Mouse (Mus musculus) heart, postnatal 0 days (tissue): Measurements from ENCODE around the gene Tle6. TPM values are rescaled to one million over a fixed set of nuclear protein-coding genes. Genes with fewer than 3 reads are reported as not detected.
A peak's percentile ranks its signal among the peaks of the same experiment; 100 is the strongest.

ENCODE experiments used
- ATAC-seq: fragments of 200-750 bp; cut with Nextera tagmentation; 2 replicates; pipeline ENCODE4 v1.8.0; 2017; ENCODE audit warnings: low read depth, moderate number of reproducible peaks, moderate library complexity; ENCODE audit not compliant: insufficient read depth
- DNase-seq: peaks from one replicate; pipeline ENCODE4 v3.0.0-alpha.2; 2016; ENCODE audit warnings: low spot score
- H3K27ac ChIP-seq: fragments of 300-500 bp; sonication (generic); 2 replicates; pipeline ENCODE4 v1.5.1; 2014; ENCODE audit warnings: low read depth, mild to moderate bottlenecking
- H3K27me3 ChIP-seq: fragments of 300-500 bp; sonication (generic); 2 replicates; pipeline ENCODE4 v1.6.1; 2014; ENCODE audit warnings: low read length, mixed read lengths; ENCODE audit not compliant: control insufficient read depth, insufficient read depth
- H3K36me3 ChIP-seq: fragments of 300-500 bp; sonication (generic); replicated peaks from 2 replicates; pipeline ENCODE4 v1.6.1; 2014; ENCODE audit warnings: low read length, mixed read lengths; ENCODE audit not compliant: control insufficient read depth, insufficient read depth
- H3K4me1 ChIP-seq: fragments of 300-500 bp; sonication (generic); 2 replicates; pipeline ENCODE4 v1.6.1; 2014; ENCODE audit warnings: antibody characterized with exemption; ENCODE audit not compliant: control insufficient read depth, insufficient read depth
- H3K4me2 ChIP-seq: fragments of 300-500 bp; sonication (generic); 2 replicates; pipeline ENCODE4 v1.6.1; 2014; ENCODE audit warnings: low read depth, mild to moderate bottlenecking, low read length, moderate library complexity
- H3K4me3 ChIP-seq: fragments of 300-500 bp; sonication (generic); 2 replicates; pipeline ENCODE4 v1.5.1; 2014; ENCODE audit warnings: low read depth, low read length
- H3K9ac ChIP-seq: fragments of 300-500 bp; sonication (generic); replicated peaks from 2 replicates; pipeline ENCODE4 v1.6.1; 2014; ENCODE audit warnings: low read depth, low read length, mixed read lengths
- H3K9me3 ChIP-seq: fragments of 300-500 bp; sonication (generic); replicated peaks from 2 replicates; pipeline ENCODE4 v1.6.1; 2016; ENCODE audit warnings: low read length; ENCODE audit not compliant: control insufficient read depth
- CTCF ChIP-seq: IDR thresholded peaks from 2 replicates; pipeline ENCODE4 v1.5.1; 2016; ENCODE audit warnings: antibody characterized with exemption, control low read depth, low read depth
- EP300 ChIP-seq: IDR thresholded peaks from 2 replicates; pipeline ENCODE4 v1.6.1; 2016; ENCODE audit warnings: antibody characterized with exemption, low read depth
- WGBS: fragments of 180-500 bp; shearing (Covaris S2); extraction: QIAGEN DNeasy Blood & Tissue Kit; methylation state at CpG from one replicate; pipeline ENCODE4 v1.1.7; 2014; 5-methylcytosine and 5-hydroxymethylcytosine counted together
- polyA plus RNA-seq: library from polyadenylated mRNA; unstranded; fragments of >200 nt; fragmentation: Nextera tagmentation; extraction: Ambion mirVana; gene quantifications from 2 replicates; pipeline ENCODE4 v1.2.1, GENCODE M21; 2015
- total RNA-seq: library from RNA; depleted of rRNA; stranded (reverse); fragments of >200 nt; gene quantifications from 2 replicates; pipeline ENCODE4 v1.2.3, GENCODE M21; 2014; ENCODE audit warnings: low replicate concordance

The Tle6 gene
- total and polyA plus RNA-seq, 2 experiments from 2014 or later, result 18.6 to 19.3 TPM

DNA sequence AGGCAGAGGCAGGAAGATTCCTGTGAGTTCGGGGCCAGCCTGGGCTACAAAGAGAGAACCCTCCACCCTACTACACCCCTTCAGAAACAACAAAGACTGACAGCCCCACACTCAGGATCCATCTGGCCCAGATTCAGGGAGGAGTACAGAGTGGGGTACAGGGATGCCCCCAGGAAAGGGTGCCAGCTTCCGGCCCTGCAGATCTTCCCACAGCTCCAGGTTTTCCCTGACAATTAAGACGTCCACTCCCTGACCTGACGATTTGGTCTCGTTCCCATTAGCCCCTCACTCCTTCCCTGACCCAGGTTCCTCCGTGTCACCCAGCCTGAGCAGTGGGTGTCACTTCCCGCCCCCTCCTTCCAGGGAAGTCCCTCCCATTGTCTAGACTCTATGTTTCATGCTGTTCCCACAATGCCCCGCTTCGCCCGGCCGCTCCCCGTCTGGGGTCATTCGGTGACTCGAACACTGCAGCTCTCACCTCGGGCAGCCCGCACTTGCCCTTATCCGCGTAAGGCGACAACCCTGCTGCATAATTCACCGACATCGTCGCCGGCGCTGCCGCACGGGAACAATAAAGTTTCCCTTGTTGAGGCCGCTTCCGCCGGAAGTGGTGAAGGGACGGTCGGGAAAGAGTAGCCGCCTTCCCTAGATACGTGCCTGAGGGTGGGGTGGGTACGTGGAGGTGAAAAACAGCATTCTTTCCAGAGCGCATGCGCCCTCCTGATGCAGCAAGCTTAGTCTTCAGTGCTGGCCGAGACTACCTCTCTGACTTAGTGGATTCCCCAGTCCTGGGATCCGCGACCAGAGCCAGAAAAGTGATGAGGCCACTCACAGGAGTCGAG lies 26.3 kb upstream of the Tle6 start, which contains the start of gene Sirt6:
Gene Sirt6 (minus strand): TSS at position 804 of the 842 bp plus-strand sequence.
- ATAC-seq, result peak; percentile 91
- Histone ChIP-seq H3K4me1 (peaks cover 11% of the 10 kb centered on the region; the same call in 1 of the 2 replicates), H3K9me3 (no peaks in the 10 kb centered on the region), H3K27me3 (no peaks in the 10 kb centered on the region), H3K4me2 (peak within 1 kb of the TSS; percentile 81), H3K36me3 (peaks cover 4% of the 10 kb centered on the region; the same call in 1 of the 2 replicates), H3K27ac (peak within 1 kb of the TSS; percentile 88), H3K4me3 (peak within 1 kb of the TSS; percentile 70), H3K9ac (peak within 1 kb of the TSS; percentile 82)
- peak; percentile 90; the same call in 1 of the 2 replicates for TF ChIP-seq EP300
- TF ChIP-seq CTCF, result no peak
- peak; percentile 96 for DNase-seq
- 5% methylated on average over 40 of the region's 40 CpGs for WGBS

DNA sequence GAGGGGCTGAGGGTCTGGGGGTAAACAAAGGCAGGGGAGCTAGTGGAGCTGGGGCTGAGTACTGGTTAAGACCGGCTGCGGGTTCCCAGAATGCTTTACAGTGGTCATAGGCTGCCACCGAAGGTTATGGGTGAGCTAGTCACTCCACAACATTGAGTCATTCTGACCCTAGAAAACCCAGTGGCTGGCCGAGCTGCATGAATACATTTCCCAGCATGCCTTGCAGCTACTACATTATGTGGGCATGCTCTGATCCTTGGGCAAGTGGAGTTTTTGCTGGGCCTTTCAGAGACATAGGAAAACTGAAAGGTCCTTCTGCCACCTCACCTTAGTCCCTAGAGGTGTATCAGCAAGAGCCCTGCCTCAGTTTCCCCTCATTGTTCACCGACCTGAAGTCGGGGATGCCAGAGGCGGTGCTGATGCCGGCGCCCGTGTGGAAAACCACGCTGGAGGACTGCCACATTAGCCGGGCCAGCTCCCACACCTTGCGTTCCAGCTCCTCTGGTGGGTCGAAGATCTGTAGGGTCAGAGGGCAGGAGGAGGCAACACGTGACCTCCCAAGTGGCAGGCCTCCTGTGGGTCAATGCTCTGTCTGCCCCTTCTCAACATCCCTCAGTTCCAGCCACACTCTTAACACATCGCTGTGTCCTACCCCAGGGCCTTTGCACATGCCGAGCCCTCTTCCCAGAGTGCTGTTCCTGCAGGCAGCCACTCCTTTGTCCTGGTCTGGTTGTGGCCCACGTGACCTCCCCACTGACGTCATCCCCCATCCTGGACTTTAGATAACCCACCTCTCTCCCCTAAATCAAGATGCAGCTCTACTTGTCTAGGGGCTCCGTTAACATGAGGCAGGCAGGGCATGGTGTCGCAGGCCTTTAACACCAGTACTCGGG lies 25.5 kb upstream of the Tle6 start:
- no peak for TF ChIP-seq EP300
- no peak for TF ChIP-seq CTCF
- H3K4me1 ChIP-seq, result peaks cover 11% of the 10 kb centered on the region; the same call in 1 of the 2 replicates
- no peaks in the 10 kb centered on the region for H3K9me3 ChIP-seq
- peak overlapping the region; percentile 82 for H3K9ac ChIP-seq
- peaks cover 11% of the 10 kb centered on the region; the same call in 1 of the 2 replicates for H3K36me3 ChIP-seq
- H3K27me3 ChIP-seq, result no peaks in the 10 kb centered on the region
- WGBS, result 82% methylated on average over 22 of the region's 22 CpGs
- peak overlapping the region; percentile 81 for H3K4me2 ChIP-seq
- DNase-seq (no peak), ATAC-seq (no peak)
- H3K27ac ChIP-seq, result peak overlapping the region; percentile 88
- H3K4me3 ChIP-seq, result peak overlapping the region; percentile 70

DNA sequence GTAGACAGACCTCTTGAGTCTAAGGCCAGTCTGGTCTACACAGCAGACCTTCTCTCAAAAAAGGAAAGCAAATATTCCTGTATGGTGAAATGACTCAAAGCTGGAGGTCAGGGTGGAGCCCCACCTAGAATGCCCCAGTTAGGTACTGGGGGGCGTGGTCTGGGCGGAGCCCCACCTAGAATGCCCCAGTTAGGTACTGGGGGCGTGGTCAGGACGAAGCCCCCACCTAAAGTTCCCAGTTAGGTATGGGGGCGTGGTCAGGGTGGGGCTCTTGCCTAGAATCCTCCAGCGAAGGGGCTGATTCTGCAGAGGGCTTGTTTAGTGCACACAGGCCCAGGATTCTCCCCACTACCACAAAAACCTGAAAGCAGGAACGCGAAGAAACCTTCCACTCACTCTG lies 22.6 kb upstream of the Tle6 start:
- H3K4me3 ChIP-seq, result no peak overlapping the region
- H3K27me3 ChIP-seq, result no peaks in the 10 kb centered on the region
- H3K36me3 ChIP-seq, result peaks cover 11% of the 10 kb centered on the region; the same call in 1 of the 2 replicates
- no peak overlapping the region for H3K4me2 ChIP-seq
- H3K9ac ChIP-seq, result no peak overlapping the region
- no peak for ATAC-seq
- 57% methylated on average over 8 of the region's 8 CpGs for whole genome bisulfite sequencing
- DNase-seq, result no peak
- no peaks in the 10 kb centered on the region for H3K9me3 ChIP-seq
- H3K4me1 ChIP-seq, result peaks cover 11% of the 10 kb centered on the region; the same call in 1 of the 2 replicates
- TF ChIP-seq CTCF (no peak), EP300 (no peak)
- no peak overlapping the region for H3K27ac ChIP-seq

DNA sequence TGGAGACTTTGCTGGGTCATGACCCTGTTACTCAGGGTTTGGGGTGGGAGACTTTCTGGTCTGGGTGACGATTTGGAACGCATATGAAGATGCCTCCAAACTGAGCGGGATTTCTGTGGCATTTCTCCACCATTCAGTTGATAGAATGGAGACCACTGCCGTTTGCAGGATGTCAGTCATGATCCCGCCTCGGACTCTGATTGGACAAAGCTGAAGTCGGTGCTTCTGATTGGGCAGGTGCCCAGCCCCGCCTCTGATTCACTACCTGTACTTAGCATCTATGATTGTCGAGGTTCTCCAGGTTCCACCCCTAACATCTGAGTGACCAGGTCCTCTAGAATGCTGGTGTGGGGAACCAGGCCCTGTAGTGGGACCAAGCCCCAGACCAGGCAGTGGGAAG lies 19.9 kb upstream of the Tle6 start:
- no peak overlapping the region for H3K27ac ChIP-seq
- H3K4me1 ChIP-seq, result no peaks in the 10 kb centered on the region
- H3K36me3 ChIP-seq, result peaks cover 11% of the 10 kb centered on the region; the same call in 1 of the 2 replicates
- H3K4me3 ChIP-seq, result no peak overlapping the region
- TF ChIP-seq CTCF (no peak), EP300 (no peak)
- ATAC-seq, result no peak
- H3K9ac ChIP-seq, result no peak overlapping the region
- WGBS, result 57% methylated on average over 9 of the region's 9 CpGs
- no peaks in the 10 kb centered on the region for H3K9me3 ChIP-seq
- no peak for DNase-seq
- no peaks in the 10 kb centered on the region for H3K27me3 ChIP-seq
- no peak overlapping the region for H3K4me2 ChIP-seq

DNA sequence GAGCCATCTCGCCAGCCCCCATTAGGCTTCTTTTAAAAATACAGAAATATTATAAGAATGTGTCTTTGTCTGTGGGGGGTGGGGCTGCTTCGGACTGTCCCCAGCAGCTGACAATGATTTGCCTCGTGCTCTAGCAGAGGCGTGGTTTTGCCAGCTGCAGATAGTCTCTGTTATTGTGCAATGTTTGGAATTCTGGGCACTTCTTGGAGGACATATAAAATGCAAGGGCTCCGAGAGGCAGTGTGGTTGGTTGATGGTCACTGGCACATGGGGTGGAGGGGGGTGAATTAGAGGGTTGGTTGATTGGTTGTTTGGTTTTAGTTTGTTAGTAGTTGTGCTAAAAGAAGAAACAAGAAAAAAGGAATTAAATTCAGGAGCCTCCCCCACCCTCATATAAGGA lies 19.1 kb upstream of the Tle6 start:
- Histone ChIP-seq H3K9me3 (no peaks in the 10 kb centered on the region), H3K36me3 (peaks cover 11% of the 10 kb centered on the region; the same call in 1 of the 2 replicates), H3K27ac (no peak overlapping the region), H3K27me3 (no peaks in the 10 kb centered on the region), H3K4me3 (no peak overlapping the region), H3K4me1 (no peaks in the 10 kb centered on the region), H3K9ac (no peak overlapping the region), H3K4me2 (no peak overlapping the region)
- TF ChIP-seq CTCF (no peak), EP300 (no peak)
- 70% methylated on average over 5 of the region's 5 CpGs for WGBS
- DNase-seq (no peak), ATAC-seq (no peak)
